In the genomic region with DNA sequence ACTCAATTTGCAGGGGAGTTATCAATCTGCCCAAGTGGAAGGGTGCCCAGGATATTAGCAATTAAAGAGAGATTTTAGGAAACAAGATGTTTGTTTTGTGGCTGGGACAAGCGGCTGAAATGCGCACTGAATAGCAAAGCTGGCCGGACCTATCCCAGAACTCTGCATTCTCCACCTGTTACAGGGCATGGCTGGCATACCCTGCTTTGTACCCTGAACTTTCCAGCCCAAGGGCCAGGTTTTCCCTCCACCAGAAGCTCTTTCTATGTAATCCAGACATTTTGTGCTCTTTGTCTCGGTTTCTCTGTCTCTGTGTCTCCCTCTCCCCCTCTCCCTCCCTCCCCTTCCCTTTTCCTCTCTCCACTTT, we compare ENCODE assay signal across 7 mouse cellular contexts. TPM values are rescaled to one million over a fixed set of nuclear protein-coding genes. Genes with fewer than 3 reads are reported as not detected.
A peak's percentile ranks its signal among the peaks of the same experiment; 100 is the strongest.
DNase-seq lines count a peak whose midpoint lies in the region; ATAC-seq and TF ChIP-seq lines count a peak whose summit lies in the region.

No protein-coding gene starts in this region.

- 18% methylated on average over 4 of the region's 4 CpGs for WGBS in forebrain, embryonic 12.5 days
- 3% methylated on average over 4 of the region's 4 CpGs for WGBS in liver, embryonic 13.5 days (ENCODE audit: insufficient replicate concordance)

- H3K4me2 ChIP-seq in forebrain, embryonic 12.5 days, result peak overlapping the region; percentile 68
- H3K4me2 ChIP-seq in liver, embryonic 13.5 days, result peak overlapping the region; percentile 80

- no peaks in the 10 kb centered on the region for H3K9me3 ChIP-seq in forebrain, embryonic 12.5 days
- H3K9me3 ChIP-seq in liver, embryonic 13.5 days (replicated peaks), result no peaks in the 10 kb centered on the region

- H3K9ac ChIP-seq in forebrain, embryonic 12.5 days, result peak overlapping the region; percentile 65
- H3K9ac ChIP-seq in liver, embryonic 13.5 days, result peak overlapping the region; percentile 70

- H3K36me3 ChIP-seq in testis, adult 2 months (ENCODE audit: control insufficient read depth, insufficient read depth, low read length), result no peaks in the 10 kb centered on the region
- H3K36me3 ChIP-seq in forebrain, embryonic 12.5 days (replicated peaks), result no peaks in the 10 kb centered on the region
- no peaks in the 10 kb centered on the region for H3K36me3 ChIP-seq in liver, embryonic 13.5 days

- no peaks in the 10 kb centered on the region for H3K27me3 ChIP-seq in testis, adult 2 months (ENCODE audit: control insufficient read depth, insufficient read depth, low read length)
- H3K27me3 ChIP-seq in forebrain, embryonic 12.5 days, result peaks cover 1% of the 10 kb centered on the region; the same call in 1 of the 2 replicates
- peaks cover 6% of the 10 kb centered on the region; the same call in 1 of the 2 replicates for H3K27me3 ChIP-seq in liver, embryonic 13.5 days

- no peak for DNase-seq in testis, postnatal 10 days (ENCODE audit: low spot score)
- no peak for DNase-seq in liver, embryonic 13.5 days
- DNase-seq in urinary bladder, postnatal 10 days (ENCODE audit: low spot score), result no peak
- no peak for DNase-seq in left cerebral cortex, adult 11 months (ENCODE audit: low spot score)
- DNase-seq in adrenal gland, postnatal 4 days (ENCODE audit: low spot score in 2 of 2), result no peak

- H3K27ac ChIP-seq in testis, adult 2 months (ENCODE audit: control insufficient read depth, insufficient read depth, low read depth, low read length), result peak overlapping the region; percentile 1; the same call in 1 of the 2 replicates
- peak overlapping the region; percentile 56; the same call in 1 of the 2 replicates for H3K27ac ChIP-seq in forebrain, embryonic 12.5 days
- H3K27ac ChIP-seq in liver, embryonic 13.5 days, result peak overlapping the region; percentile 81

- peak overlapping the region; percentile 61; the same call in 1 of the 2 replicates for H3K4me3 ChIP-seq in testis, adult 2 months (ENCODE audit: control insufficient read depth, low read depth, low read length)
- peak overlapping the region; percentile 51 for H3K4me3 ChIP-seq in forebrain, embryonic 12.5 days (replicated peaks)
- H3K4me3 ChIP-seq in liver, embryonic 13.5 days (replicated peaks), result peak overlapping the region; percentile 60

- H3K4me1 ChIP-seq in testis, adult 2 months (ENCODE audit: control insufficient read depth, insufficient read depth, low read length), result peaks cover under 1% of the 10 kb centered on the region; the same call in 1 of the 2 replicates
- peaks cover 17% of the 10 kb centered on the region for H3K4me1 ChIP-seq in forebrain, embryonic 12.5 days
- H3K4me1 ChIP-seq in liver, embryonic 13.5 days (replicated peaks), result peaks cover 22% of the 10 kb centered on the region

- no peak for TF ChIP-seq POLR2A in testis, adult 2 months (IDR thresholded peaks at IDR 0.05; ENCODE audit: control insufficient read depth, low read depth, low read length)

- TF ChIP-seq CTCF in testis, adult 2 months (IDR thresholded peaks at IDR 0.05; ENCODE audit: control insufficient read depth, insufficient read depth, insufficient replicate concordance, low read depth, low read length), result no peak

- peak; percentile 20; the same call in 1 of the 2 replicates for ATAC-seq in forebrain, embryonic 12.5 days (ENCODE audit: low FRiP score)
- peak; percentile 35 for ATAC-seq in liver, embryonic 13.5 days (ENCODE audit: low read depth)

RNA-seq across cellular contexts. Expression of a gene that starts 0.6 kb away (rescaled TPM):
- 0.08 and 0.17 TPM in 2 replicates for polyA plus RNA-seq in testis, adult 2 months (2012; rRNA removed)
- 1.4 and 2.1 TPM in 2 replicates for polyA plus RNA-seq in forebrain, embryonic 12.5 days (2016; fragmentation: Nextera tagmentation; extraction: Ambion mirVana)
- polyA plus RNA-seq in liver, embryonic 13.5 days (2015; fragmentation: Nextera tagmentation; extraction: Ambion mirVana), result 1.1 and 1.6 TPM in 2 replicates
- total RNA-seq in adrenal gland, postnatal 4 days (2021), result under 1 TPM; 0.65 to 0.87 TPM

RNA-seq across cellular contexts. Expression of a gene that starts 4.9 kb away (rescaled TPM):
- 1.1 and 1.2 TPM in 2 replicates for polyA plus RNA-seq in testis, adult 2 months (2012; rRNA removed)
- polyA plus RNA-seq in forebrain, embryonic 12.5 days (2016; fragmentation: Nextera tagmentation; extraction: Ambion mirVana), result 1.1 and 1.2 TPM in 2 replicates
- polyA plus RNA-seq in liver, embryonic 13.5 days (2015; fragmentation: Nextera tagmentation; extraction: Ambion mirVana), result 0.25 and 0.36 TPM in 2 replicates
- under 1 TPM; 0.20 to 0.25 TPM for total RNA-seq in adrenal gland, postnatal 4 days (2021)

RNA-seq across cellular contexts. Expression of a gene that starts 13.2 kb away (rescaled TPM):
- 13.9 and 17.4 TPM in 2 replicates for polyA plus RNA-seq in testis, adult 2 months (2012; rRNA removed)
- 39.3 and 44.4 TPM in 2 replicates for polyA plus RNA-seq in forebrain, embryonic 12.5 days (2016; fragmentation: Nextera tagmentation; extraction: Ambion mirVana)
- polyA plus RNA-seq in liver, embryonic 13.5 days (2015; fragmentation: Nextera tagmentation; extraction: Ambion mirVana), result 9.5 and 10.0 TPM in 2 replicates
- total RNA-seq in adrenal gland, postnatal 4 days (2021), result 10 to 100 TPM; 58.3 to 59.9 TPM

RNA-seq across cellular contexts. Expression of a gene that starts 15.1 kb away (rescaled TPM):
- 0.16 and 0.25 TPM in 2 replicates for polyA plus RNA-seq in testis, adult 2 months (2012; rRNA removed)
- 12.4 and 13.0 TPM in 2 replicates for polyA plus RNA-seq in forebrain, embryonic 12.5 days (2016; fragmentation: Nextera tagmentation; extraction: Ambion mirVana)
- 1.3 and 1.7 TPM in 2 replicates for polyA plus RNA-seq in liver, embryonic 13.5 days (2015; fragmentation: Nextera tagmentation; extraction: Ambion mirVana)
- total RNA-seq in adrenal gland, postnatal 4 days (2021), result 1 to 10 TPM; 7.6 to 8.2 TPM

RNA-seq across cellular contexts. Expression of a gene that starts 22.5 kb away (rescaled TPM):
- polyA plus RNA-seq in testis, adult 2 months (2012; rRNA removed), result 0.07 and 0.14 TPM in 2 replicates
- polyA plus RNA-seq in forebrain, embryonic 12.5 days (2016; fragmentation: Nextera tagmentation; extraction: Ambion mirVana), result 5.9 and 8.4 TPM in 2 replicates
- polyA plus RNA-seq in liver, embryonic 13.5 days (2015; fragmentation: Nextera tagmentation; extraction: Ambion mirVana), result 1.4 and 1.5 TPM in 2 replicates
- 10 to 100 TPM; 11.4 to 15.8 TPM for total RNA-seq in adrenal gland, postnatal 4 days (2021)

Comparison
In these comparisons a context has a peak if more than half of its experiments do, and no peak if none do; other contexts are left out.
1. H3K27ac ChIP-seq: peak in every context shown above with its lines; median percentile 81 in liver, embryonic 13.5 days; 56 in forebrain, embryonic 12.5 days; 1 in testis, adult 2 months.